Mouse (Mus musculus): ENCODE measurements around the gene Gm9964.
"Not testable (repeated sequence)": the region's sequence is repeated elsewhere in the genome, so short reads cannot be mapped to it uniquely, and the experiment has no call there.

The Gm9964 gene

DNA sequence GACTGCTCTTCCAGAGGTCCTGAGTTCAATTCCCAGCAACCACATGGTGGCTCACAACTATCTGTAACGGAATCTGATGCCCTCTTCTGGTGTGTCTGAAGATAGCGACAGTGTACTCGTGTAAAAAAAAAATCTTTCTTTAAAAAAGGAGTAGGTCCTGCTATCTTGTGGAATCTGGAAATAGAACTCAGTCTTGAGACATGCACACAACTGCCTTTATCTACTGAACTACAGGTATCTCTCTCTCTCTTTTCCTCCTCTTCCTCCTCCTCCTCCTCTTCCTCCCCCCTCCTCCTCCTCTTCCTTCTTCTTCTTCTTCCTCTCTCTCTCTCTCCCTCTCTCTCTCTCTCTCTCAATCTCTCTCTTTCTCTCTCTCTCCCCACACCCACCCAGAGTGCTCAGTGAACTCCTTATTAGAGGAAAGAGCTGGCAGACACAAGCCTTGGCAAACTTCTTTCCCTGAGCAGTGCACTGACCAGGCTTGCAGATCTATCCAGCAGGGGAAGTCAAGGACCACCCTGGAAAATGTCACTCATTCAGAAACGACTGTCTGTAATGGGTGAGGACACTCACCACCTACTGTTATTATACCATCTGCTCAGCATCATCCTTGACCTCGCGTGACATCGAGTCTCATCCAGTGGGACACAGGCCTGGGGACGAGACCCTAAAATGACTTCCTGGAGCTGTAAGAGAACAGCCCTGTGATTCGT is 3.2 kb upstream of the Gm9964 start:
- no peak for DNase-seq (ENCODE audit: low spot score in 2 of 2)

DNA sequence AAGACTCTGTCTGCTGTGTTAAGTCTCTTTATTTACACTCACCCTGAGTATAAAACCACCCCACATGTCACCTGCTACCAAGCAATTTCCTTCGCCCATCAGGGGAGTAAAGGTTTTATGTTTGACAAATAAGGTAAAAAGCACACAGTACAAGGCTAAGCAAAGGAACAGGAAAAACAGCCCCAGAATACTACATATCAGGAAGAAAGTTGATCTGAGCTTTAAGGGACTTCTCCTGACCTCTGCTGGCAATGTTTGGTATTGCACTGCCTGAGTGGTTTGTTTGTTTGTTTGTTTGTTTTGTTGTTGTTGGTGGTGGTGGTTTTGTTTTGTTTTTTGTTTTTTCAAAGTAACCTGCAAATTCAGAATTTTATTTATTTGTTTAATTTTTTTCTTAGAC is 539 bp downstream of the Gm9964 start:
- no peak for DNase-seq (ENCODE audit: low spot score in 2 of 2)

DNA sequence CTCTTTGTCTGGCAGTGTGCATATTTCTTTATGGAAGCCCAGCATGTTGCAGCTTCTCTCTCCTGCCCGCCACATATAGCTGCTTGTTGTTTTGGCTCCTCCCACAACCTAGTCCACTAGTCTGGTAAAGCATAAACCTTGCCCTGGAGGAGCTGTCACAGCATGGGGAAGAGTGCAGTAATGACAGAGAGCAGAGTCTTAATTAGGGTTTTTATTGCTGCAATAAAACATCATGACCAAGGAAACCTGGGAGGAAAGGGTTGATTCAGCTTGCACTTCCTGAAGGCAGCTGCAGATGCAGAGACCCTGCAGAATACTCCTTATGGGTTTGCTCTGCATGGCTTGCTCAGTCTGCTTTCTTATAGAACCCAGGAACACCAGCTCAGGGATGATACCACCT is 2.7 kb downstream of the Gm9964 start:
- DNase-seq (ENCODE audit: low spot score in 2 of 2) = no peak

DNA sequence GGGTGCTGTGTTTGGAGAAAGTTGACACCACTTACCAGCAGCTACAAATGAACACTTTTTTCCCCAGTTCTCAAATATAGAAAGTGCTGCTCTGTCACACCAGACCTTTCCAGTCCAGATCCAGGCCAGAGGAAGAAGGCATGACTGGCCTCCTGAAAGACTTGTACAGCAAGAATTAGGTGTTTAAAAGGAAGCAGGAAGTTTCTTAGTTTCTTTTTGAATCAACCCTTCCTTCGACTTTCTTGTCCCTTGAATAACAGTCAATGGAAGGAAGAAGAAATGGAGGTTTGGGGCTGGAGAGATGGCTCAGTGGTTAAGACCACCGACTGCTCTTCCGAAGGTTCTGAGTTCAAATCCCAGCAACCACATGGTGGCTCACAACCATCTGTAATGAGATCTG is 3.7 kb downstream of the Gm9964 start:
- DNase-seq (ENCODE audit: low spot score in 2 of 2) = no peak

DNA sequence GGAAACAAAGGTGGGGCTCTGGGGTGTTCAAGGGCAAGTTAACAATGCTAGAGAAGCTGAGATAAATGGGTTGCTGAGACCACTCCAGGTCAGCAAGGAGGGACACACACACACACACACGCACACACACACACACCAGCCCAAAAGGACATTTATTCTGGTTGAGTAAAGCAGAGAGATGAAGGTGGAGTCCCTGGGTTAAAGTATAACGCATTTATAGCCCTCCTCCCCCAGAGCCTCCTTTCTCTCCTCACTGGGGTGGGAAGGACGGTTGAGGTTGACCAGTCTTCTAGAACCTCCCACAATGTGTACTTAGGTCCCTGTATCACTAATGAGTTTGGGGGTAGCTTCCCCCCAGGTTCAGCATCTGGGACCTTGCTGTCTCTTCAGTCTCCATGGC is 4.6 kb downstream of the Gm9964 start:
- no peak for DNase-seq (ENCODE audit: low spot score in 2 of 2)

DNA sequence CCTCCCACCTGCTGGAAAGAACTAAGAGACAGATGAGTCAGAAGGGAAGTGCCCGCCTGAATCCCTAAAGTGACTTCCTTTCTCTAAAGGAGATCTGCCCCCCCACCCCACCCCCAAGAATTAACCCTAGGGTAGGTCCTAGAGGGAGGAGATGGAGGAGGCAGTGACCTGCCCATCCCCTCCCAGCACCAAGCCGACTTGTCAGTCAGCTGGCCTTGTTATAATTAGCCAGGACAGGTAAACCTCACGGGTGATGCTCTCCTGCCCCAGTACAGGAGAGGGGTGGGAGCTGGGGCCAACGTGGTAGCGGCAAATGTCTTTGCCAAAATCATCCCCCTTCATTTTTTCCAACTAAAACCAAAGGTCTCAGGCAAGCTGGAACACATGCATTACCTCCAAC is 5.1 kb downstream of the Gm9964 start:
- no peak for DNase-seq (ENCODE audit: low spot score in 2 of 2)

DNA sequence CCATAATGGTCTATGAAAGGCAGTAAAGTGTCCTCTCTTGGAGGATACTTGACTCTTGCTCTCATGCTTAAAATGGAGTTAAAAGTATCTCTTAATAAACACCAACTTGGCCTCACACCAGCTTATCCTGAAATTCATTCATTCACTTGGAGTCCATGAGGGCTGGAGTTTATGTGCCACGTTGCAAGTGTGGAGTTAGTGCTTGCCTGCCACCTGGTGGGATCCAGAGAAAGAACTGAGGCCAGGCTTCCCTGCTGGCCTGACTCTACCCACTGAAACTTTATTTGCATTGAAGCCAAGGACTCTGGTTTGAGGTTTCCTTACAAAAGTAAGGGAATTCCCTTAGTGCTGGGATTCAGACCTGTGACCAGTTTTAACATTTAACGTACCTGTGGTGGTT is 6.2 kb downstream of the Gm9964 start:
- DNase-seq (ENCODE audit: low spot score in 2 of 2) = no peak

DNA sequence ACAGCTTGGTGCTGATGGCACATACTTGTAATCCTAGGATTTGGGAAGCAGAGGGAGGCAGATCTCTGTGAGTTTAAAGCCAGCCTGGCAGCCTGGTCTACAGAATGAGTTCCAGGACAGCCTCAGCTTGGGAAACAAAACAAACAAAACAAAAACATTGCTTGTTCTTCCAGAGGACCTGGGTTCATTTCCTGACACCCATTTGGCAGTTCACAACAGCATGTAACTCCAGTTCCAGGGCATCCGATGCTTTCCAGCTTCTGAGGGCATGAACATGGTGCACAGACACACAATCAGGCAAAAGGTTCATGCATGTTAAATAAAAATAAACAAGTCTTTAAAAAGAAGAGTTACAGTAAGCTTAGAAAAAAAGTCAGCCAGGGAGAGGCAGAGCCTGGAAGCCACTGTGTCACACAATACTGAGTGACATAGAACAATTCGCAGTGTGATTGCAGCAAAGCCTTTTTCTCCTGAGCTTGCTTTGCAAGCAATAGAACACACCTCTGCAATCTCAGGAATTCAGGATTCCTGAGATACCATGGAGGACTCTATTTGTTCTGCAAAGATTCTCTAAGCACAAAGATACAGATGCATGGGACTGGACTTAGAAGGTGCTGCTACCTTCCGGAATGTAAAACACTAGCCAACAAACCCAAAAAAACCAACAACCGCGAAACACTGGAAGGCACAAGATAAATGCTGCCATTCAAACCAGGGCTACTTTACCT is 7.6 kb downstream of the Gm9964 start:
- DNase-seq (ENCODE audit: low spot score in 2 of 2) = no peak

DNA sequence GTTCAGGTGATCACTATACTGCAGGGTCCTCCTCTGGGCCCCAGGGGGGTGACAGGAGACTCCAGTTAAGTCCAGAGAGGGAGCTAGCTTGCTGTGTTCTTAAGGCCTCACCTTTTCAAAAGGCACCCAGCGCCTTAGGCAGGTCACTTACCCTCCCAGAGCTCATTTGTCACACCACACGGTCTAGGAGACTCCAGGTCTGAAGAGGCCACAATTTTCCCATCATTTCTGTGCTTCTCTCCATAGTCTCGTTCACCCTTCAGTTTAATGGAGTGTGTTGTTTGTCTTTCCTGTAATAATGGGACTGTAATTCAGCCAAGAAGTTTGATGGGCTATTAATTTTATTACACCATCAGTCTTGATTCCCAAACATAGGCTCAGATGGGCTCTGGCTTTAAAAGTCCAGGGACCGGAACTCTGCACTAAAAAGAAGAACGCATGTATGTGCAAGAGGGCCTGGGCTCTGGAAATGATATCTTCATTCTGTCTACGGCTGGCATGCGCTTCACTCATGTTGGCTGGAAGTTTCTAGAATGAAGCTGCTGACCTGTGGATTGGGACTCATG is 8.3 kb downstream of the Gm9964 start:
- no peak for DNase-seq (ENCODE audit: low spot score in 2 of 2)

DNA sequence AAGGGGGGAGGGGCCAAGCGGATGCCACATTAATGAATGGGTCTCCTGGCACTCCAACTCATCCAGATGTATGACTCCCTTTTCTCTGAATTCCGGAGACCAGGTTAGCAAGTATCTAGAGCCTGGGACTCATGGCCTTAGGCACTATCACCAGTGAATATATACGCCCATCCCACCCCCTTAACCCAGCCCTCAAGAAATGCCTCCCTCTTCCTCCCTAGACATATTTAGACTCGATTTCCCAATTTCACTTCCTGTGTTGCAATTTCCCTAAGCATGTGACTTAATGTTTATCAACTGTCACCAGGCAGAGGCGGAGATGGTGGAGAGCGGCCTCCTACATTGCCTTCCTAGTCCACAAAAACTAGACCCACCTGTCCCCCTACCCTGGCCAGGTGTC is 9.3 kb downstream of the Gm9964 start:
- no peak for DNase-seq (ENCODE audit: low spot score in 2 of 2)

DNA sequence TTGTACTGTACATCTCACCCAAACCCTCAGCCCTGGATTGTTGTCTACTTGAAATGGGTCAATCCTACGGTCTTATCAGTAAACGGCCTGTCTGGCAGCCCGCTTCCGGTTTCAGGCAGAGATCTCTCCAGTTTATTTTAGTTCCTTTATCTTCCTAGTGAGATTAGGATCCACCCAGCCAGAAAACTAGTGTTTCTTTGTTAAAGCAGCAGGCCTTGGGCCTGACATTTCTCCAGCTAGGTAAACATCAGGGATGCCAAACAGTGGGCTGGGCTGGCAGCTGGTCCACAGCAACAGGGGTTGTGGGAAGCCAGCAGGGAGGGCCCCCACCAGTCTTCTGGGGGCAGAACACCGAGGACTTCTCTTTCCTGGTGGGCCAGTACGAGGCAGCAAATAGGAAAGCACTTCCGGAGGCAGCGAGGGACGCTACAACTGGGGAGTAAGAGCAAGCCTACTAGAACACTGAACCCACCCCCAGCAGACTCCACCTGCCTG is 10.4 kb downstream of the Gm9964 start:
- no peak for DNase-seq (ENCODE audit: low spot score in 2 of 2)

DNA sequence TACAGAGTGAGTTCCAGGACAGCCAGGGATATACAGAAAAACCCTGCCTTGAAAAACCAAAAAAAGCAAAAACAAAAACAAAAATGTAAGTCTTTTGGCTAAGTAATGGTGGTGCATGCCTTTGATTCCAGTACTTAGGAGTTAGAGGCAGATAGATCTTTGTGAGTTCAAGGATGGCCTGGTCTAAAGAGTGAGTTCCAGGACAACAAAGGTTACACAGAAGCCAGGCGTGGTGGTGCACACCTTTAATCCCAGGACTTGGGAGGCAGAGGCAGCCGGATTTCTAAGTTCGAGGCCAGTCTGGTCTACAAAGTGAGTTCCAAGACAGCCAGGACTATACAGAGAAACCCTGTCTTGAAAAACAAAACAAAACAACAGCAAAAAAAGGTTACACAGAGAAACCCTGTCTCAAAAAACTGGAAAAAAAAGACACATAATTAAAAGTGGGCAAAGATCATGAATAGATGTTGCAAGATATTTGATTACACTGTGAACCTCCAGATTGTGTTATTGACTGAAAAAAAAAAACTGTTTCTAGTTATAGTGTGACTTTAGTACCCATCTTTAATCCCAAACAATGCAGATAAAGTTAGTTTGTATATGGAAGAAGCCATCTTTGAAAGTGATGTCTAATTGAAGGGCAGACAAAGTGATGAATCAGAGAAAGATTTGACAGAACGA is 13.2 kb downstream of the Gm9964 start:
- DNase-seq (ENCODE audit: low spot score in 2 of 2) = no peak

DNA sequence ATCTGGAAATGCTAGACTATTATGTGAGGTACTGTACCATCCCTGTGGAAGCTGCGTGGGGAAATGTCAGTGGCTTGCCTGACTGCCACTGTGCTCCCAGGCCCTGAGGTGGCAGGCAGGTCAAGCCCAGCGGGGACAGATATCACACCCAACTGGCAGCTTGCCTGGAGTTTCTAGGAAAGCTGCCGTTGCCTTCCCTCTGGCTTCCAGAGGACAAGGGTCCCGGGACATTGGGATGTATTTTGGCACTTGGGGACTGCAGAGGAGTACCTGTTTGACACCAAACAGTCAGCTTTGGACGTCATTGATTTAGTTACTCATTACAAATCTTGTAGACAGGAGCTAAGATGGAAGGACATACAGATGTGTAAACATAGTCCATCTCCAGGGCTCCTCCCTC is 15.3 kb downstream of the Gm9964 start:
- DNase-seq (ENCODE audit: low spot score in 2 of 2) = no peak

DNA sequence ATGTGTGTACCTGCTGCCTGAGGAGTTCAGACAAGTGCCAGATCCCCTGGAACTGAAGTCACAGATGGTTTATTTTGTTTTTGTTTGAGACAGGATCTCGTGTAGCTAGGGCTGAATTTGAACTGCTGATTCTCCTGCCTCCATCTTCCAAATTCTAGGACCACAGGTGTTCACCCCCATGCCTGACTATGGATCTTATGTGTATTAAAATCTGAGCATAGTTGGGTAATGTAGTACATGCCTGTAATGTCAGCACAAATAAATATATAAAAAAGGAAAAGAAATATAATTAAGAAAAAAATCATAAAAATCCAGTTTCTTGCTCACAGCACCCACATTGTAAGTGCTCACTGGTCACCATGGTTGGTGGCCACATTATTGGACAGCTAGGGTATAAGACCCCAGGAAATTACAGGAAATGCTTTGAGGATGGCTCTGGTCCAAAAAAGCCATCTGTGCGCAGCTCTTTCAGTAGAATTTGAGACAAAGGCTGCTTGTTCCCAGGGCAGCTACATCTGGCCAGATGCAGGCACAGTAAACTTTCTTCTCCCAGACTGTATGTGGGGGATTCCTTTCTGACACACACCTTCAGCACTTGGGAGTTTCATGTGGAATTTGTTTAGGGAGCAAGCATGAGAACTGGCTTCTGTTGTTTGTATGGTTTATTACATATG is 16.8 kb downstream of the Gm9964 start:
- no peak for DNase-seq (ENCODE audit: low spot score in 2 of 2)

DNA sequence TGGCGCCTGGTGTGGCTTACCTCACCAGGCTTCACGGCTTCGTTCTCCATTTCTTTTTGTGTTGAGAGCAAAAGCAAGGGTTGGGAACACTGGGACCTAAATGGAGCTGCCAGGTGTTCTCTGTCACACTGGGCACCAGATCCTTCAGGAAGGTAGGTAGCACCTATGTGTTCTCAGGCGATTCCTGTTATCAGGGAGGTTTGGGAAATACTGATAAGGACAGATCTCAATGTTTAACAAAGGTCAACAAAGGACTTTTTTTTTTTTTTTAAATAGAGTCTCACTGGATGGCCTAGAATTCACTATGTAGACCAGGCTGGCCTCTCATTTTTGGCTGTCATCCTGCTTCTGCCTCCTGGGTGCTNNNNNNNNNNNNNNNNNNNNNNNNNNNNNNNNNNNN is 22.9 kb downstream of the Gm9964 start:
- DNase-seq (ENCODE audit: low spot score in 2 of 2) = no peak

DNA sequence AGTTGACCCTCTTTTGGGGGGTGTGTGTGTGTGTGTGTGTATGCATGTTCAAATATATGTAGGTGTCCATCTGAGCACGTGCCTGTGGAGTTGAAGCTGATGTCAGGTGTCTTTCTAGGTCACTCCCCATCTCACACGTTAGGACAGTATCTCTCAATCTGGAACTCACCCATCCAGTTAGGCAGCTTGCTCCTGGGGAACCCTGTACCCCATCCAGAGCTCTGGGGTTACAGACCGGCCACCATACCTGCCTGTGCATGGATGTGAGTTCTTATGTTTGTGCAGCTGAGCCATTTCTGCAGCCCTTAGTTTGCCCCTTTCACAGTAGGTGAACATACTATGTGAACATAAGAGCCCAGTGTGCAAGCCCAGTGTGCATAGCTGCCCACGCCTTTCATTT is 23.7 kb downstream of the Gm9964 start:
- no peak for DNase-seq (ENCODE audit: low spot score in 2 of 2)

DNA sequence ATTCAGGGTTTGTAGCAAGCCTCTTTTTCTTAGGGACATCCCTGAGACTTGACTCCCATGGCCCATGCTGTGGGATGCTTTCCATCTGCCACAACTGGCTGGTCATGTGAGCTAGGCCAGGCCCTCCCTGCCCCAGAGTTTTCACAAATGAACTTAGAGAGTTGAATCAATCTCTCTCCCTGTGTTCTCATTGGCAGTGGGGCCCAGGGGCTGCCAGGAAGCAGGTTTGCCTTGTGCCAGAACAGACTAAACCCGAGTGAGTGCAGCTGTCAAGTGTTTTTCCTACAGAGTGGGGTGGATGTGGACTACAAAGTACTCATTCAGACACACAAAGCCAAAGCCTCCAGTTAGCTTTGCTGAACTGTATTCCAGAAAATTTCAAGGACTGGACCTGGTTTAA is 29.5 kb downstream of the Gm9964 start:
- no peak for DNase-seq (ENCODE audit: low spot score in 2 of 2)

DNA sequence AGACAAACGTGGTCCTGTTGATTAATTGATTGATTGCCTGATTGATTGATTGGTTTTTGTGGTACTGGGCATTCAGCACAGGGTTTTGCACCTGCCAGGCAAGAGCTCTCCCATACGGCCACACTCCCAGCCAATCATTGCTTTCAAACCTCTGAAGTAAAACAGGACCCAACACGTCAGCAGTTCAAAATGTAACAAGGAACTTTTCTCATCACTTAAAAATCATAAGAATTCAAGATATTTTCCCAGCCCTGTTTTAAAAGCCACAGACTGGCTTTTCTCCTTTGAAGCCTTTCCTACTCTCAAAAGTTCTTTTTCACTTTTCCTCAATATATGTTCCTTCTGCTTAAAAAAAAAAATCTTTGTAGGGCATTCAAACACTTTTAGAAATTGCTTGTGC is 32.3 kb downstream of the Gm9964 start:
- DNase-seq (ENCODE audit: low spot score in 2 of 2) = no peak

DNA sequence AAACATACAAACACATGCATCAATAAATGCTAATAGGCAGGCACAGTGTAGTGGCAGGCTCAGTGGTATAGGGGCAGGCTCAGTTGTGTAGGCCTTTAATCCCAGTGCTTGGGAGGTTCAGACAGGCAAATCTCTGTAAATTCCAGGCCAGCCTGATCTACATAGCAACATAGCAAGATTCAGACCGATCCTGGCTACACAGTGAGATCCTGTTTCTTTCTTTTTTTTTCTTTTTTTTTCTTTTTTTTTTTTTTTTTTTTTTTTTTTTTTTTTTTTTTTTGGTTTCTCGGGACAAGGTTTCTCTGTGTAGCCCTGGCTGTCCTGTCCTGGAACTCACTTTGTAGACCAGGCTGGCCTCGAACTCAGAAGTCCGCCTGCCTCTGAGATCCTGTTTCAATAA is 36.6 kb downstream of the Gm9964 start:
- DNase-seq (ENCODE audit: low spot score in 2 of 2) = not testable (repeated sequence)

DNA sequence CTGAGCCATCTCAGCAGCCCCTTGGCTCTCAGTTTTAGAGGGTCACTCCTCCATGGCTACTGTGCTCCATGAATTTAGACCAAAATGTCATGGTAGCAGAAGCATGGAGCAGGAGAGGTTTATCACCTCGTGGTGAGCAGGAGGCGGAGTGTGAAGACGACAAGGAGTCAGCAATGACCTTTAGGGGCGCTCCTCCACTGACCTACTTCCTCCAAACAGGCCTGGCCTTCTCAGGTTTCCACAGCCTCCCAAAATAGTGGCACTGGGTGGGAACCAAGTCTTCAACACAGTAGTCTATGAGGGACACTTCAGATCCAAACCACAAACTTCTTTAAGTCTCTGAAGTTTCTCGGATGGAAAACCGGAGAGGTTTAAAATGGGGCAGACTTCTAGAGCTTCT is 38.0 kb downstream of the Gm9964 start:
- no peak for DNase-seq (ENCODE audit: low spot score in 2 of 2)

DNA sequence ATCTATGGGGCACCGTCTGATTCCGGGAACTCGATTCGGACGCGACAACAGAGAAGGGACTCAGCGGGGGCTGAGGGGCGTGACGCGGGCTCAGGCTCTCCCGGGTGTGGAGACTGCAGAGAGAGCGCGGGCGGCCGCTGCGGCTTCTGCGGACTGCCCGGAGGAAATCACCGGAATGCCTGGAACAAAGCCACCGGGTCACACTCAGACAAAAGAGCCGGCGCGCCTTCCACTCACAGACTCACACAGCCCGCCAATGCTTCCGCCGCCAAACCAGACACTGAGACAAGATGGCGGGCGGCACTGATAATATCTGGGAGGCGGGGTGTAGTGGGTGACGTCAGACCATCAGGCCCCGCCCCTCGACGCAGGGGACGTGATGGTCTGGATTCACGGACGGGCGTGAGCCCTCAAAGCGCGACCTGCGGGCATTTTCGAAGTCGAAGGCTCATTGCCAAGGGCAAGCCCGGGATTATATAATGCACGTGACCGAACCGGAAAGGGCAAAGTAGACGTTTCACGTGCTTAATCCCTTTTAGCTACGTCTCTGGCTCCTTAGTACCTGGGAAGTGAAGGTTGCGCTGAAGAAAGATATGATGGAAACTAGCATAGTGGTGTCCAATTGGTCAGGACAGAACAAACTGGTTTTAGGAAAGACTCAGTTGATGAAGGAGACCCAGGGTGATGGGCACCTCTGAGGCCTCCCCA is 42.2 kb downstream of the Gm9964 start, which contains the start of gene Wsb1:
Gene Wsb1, minus strand, starts transcription at position 281 of the 708 bp plus-strand sequence.
- DNase-seq (ENCODE audit: low spot score in 2 of 2) = peak; percentile 83 to 88
